Mouse (Mus musculus): ENCODE results near the gene Dusp6. TPM values are rescaled to one million over a fixed set of nuclear protein-coding genes. Genes with fewer than 3 reads are reported as not detected.

Dusp6 gene
- polyA plus RNA-seq, 1 experiment from 2014 or later: 40.7 TPM

DNA sequence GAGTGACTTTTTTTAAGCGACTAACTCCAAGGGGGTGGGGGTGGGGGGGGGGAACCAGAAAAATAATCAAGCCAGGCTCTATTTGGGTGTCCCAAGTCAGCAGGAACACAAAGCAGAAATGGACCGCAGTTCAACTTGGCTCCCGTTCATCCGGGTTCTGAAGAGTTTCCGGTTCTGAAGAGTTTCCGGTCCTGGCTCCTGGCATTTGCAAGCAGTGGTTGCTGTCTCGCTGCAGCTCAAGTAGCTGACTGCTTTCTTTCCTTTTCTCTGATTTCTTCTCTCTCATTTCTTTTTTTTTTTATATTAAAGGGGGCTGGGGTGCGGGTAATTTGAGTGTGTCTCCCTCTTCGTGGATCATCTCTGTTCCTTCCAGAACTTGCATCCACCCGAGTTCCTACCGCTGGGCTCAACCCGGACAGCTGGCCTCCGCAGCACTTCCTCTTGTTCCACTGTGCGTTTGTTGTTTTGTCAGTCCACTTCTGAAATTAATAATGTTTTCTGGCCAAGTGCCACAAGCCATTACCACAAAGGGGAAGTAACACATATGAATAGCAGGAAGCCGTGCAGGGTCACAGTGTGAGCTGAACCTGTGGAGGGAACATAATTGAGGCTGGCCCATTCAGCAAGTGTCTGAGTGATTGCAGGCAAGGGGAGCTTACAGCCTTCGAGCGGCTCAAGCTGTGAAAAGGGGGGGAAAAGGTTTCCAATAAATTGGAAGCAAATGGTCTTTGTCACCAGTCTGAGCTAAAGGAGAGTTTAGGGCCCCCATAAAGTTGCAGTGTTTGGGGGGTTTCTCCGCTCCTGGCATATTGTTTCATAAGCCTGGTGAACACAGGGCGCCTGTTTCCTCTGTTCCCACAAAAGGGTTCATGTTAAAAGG, 5.6 kb downstream of the Dusp6 start:
- H3K4me1 ChIP-seq (ENCODE audit: control insufficient read depth, insufficient read depth, low read length): peaks cover 30% of the 10 kb centered on the region
- no peaks in the 10 kb centered on the region for H3K9me3 ChIP-seq (replicated peaks; ENCODE audit: control insufficient read depth, low read length)
- H3K27ac ChIP-seq (ENCODE audit: low read length): peak overlapping the region; percentile 73
- no peaks in the 10 kb centered on the region; the same call in 1 of the 2 replicates for H3K36me3 ChIP-seq (ENCODE audit: control insufficient read depth, insufficient read depth)
- ATAC-seq (replicated peaks; ENCODE audit: extremely low read depth, insufficient read depth, low FRiP score): no peak; the same call in 1 of the 2 replicates
- peak overlapping the region; percentile 47 for H3K4me2 ChIP-seq (ENCODE audit: low read depth, low read length)
- WGBS: 37% methylated on average over 19 of the region's 19 CpGs
- H3K9ac ChIP-seq (ENCODE audit: low read length): no peak overlapping the region
- H3K27me3 ChIP-seq (ENCODE audit: control insufficient read depth, insufficient read depth, low read length): no peaks in the 10 kb centered on the region
- peak overlapping the region; percentile 10; the same call in 1 of the 2 replicates for H3K4me3 ChIP-seq (ENCODE audit: low read length)

DNA sequence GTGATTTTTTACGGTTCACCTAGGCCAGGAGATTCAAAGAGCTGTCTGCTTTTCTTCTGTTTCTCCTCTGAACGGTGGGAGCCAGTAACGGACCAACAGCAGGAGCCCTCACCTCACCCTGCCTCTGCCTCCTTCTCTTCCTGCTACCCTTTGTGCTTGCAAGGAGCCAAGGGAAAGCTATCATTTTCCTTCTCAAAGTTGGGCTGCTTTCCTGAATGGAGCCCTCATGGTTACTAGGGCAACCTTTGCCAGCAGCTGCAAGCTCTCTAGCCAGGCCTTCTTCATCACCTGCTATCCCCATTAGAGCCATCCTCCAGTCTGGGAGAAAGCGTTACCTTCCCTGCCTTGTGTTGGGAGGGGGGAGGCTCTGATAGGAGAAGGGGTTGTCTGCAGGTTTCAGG, 6.3 kb downstream of the Dusp6 start:
- ATAC-seq (replicated peaks; ENCODE audit: extremely low read depth, insufficient read depth, low FRiP score): no peak
- Histone ChIP-seq H3K4me2 (ENCODE audit: low read depth, low read length) (no peak overlapping the region), H3K4me1 (ENCODE audit: control insufficient read depth, insufficient read depth, low read length) (peaks cover 31% of the 10 kb centered on the region)

DNA sequence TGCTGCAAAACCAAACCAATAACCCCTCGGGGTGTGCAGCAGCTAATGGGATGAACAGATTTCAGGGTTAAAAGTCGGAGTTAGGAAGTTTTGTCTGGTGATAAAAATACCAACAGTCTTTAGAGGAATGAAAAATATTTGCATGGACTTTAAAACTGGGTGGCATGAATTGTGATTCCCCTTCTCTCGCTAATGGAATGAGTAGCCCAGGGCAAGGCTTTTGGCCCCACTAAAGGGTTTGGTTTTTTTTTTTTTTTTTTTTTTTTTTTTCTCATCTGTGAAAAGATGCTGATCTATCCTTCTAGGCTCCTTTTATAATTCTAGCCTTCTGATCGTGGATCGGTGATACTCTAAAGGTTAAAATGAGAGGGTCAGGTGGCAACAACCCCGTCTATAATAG, 6.7 kb downstream of the Dusp6 start:
- no peaks in the 10 kb centered on the region for H3K27me3 ChIP-seq (ENCODE audit: control insufficient read depth, insufficient read depth, low read length)
- H3K4me1 ChIP-seq (ENCODE audit: control insufficient read depth, insufficient read depth, low read length): peaks cover 33% of the 10 kb centered on the region
- no peak overlapping the region for H3K4me3 ChIP-seq (ENCODE audit: low read length)
- H3K36me3 ChIP-seq (ENCODE audit: control insufficient read depth, insufficient read depth): no peaks in the 10 kb centered on the region; the same call in 1 of the 2 replicates
- no peak overlapping the region for H3K4me2 ChIP-seq (ENCODE audit: low read depth, low read length)
- no peak overlapping the region for H3K9ac ChIP-seq (ENCODE audit: low read length)
- WGBS: 68% methylated on average over 6 of the region's 6 CpGs
- no peak for ATAC-seq (replicated peaks; ENCODE audit: extremely low read depth, insufficient read depth, low FRiP score)
- peak overlapping the region; percentile 73 for H3K27ac ChIP-seq (ENCODE audit: low read length)
- H3K9me3 ChIP-seq (replicated peaks; ENCODE audit: control insufficient read depth, low read length): no peaks in the 10 kb centered on the region

More for the DNA sequence above, 6.3 kb downstream of the Dusp6 start:
- peak overlapping the region; percentile 73 for H3K27ac ChIP-seq (ENCODE audit: low read length)
- H3K27me3 ChIP-seq (ENCODE audit: control insufficient read depth, insufficient read depth, low read length): no peaks in the 10 kb centered on the region
- H3K36me3 ChIP-seq (ENCODE audit: control insufficient read depth, insufficient read depth): no peaks in the 10 kb centered on the region; the same call in 1 of the 2 replicates
- WGBS: 33% methylated on average over 4 of the region's 4 CpGs
- no peak overlapping the region for H3K9ac ChIP-seq (ENCODE audit: low read length)
- H3K9me3 ChIP-seq (replicated peaks; ENCODE audit: control insufficient read depth, low read length): no peaks in the 10 kb centered on the region
- no peak overlapping the region for H3K4me3 ChIP-seq (ENCODE audit: low read length)

DNA sequence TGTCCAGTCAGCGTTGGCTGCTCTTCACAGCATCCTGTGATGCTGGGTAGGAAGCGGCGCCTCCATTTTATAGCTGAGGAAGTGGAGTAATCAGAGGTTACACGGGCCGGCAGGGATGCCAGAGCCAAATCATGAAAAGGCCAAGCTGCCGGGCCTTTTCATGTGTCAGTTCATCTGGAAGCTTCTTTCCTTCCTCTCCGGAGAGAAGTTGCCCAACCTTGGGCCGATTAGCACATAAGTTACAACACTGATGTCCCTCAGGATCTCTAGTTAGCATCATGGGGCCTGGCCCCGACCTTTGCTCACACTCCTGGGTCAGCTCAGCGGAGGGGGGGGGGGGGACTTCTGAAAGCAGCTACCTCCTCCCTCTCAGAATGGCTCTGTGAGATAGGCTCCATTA, 7.4 kb downstream of the Dusp6 start:
- H3K4me1 ChIP-seq (ENCODE audit: control insufficient read depth, insufficient read depth, low read length): peaks cover 33% of the 10 kb centered on the region
- peak overlapping the region; percentile 50 for H3K27ac ChIP-seq (ENCODE audit: low read length)

DNA sequence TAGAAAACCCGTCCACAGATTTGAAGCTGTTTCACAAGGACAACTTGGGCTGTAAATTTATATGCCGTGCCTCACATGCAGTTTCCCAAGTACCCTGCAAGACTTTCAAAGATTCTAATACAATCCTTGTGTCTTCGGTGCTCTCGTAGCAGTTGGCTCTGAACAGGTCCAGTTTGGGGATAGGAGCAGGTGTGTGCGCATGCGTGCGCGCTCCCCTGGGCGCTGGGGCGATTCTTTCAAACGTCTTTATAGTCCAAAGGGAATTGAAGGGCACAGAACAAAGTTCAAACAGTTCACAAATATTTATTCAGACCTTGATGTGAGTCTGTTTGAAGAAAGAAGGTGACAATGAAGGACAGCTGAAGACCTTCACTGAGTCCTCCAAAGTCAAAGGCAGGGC, 8.0 kb downstream of the Dusp6 start:
- no peaks in the 10 kb centered on the region for H3K9me3 ChIP-seq (replicated peaks; ENCODE audit: control insufficient read depth, low read length)
- WGBS: 76% methylated on average over 11 of the region's 11 CpGs
- no peak overlapping the region for H3K4me2 ChIP-seq (ENCODE audit: low read depth, low read length)
- H3K4me3 ChIP-seq (ENCODE audit: low read length): no peak overlapping the region
- H3K27ac ChIP-seq (ENCODE audit: low read length): no peak overlapping the region; the same call in 1 of the 2 replicates
- no peak overlapping the region for H3K9ac ChIP-seq (ENCODE audit: low read length)
- H3K4me1 ChIP-seq (ENCODE audit: control insufficient read depth, insufficient read depth, low read length): peaks cover 29% of the 10 kb centered on the region
- H3K36me3 ChIP-seq (ENCODE audit: control insufficient read depth, insufficient read depth): no peaks in the 10 kb centered on the region; the same call in 1 of the 2 replicates
- ATAC-seq (replicated peaks; ENCODE audit: extremely low read depth, insufficient read depth, low FRiP score): no peak
- no peaks in the 10 kb centered on the region for H3K27me3 ChIP-seq (ENCODE audit: control insufficient read depth, insufficient read depth, low read length)

More for the DNA sequence above, 7.4 kb downstream of the Dusp6 start:
- no peaks in the 10 kb centered on the region; the same call in 1 of the 2 replicates for H3K36me3 ChIP-seq (ENCODE audit: control insufficient read depth, insufficient read depth)
- no peaks in the 10 kb centered on the region for H3K27me3 ChIP-seq (ENCODE audit: control insufficient read depth, insufficient read depth, low read length)
- no peak overlapping the region for H3K9ac ChIP-seq (ENCODE audit: low read length)
- H3K4me3 ChIP-seq (ENCODE audit: low read length): no peak overlapping the region
- WGBS: 30% methylated on average over 10 of the region's 10 CpGs
- H3K4me2 ChIP-seq (ENCODE audit: low read depth, low read length): no peak overlapping the region
- H3K9me3 ChIP-seq (replicated peaks; ENCODE audit: control insufficient read depth, low read length): no peaks in the 10 kb centered on the region
- ATAC-seq (replicated peaks; ENCODE audit: extremely low read depth, insufficient read depth, low FRiP score): no peak

DNA sequence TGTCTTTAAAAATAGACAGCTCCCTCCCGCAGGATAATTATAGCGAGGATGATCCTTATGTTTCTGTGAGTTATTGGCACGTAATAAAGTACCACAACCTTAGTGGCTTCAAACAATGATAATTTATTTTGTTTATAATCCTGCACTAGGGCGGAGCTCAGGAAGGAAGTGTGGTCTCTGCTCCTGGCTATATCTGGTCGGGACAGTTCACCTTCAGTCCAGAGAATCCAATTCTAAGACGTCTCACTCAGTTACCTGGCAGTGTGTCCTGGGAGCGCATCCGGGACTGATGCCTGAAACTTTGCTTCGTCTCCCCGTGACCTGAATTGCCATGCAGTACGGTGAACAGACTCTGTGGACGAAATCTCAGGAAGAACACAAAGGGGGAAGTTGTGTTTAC, 10.0 kb downstream of the Dusp6 start:
- H3K4me3 ChIP-seq (ENCODE audit: low read length): no peak overlapping the region
- no peak for ATAC-seq (replicated peaks; ENCODE audit: extremely low read depth, insufficient read depth, low FRiP score)
- no peak overlapping the region for H3K27ac ChIP-seq (ENCODE audit: low read length)
- no peaks in the 10 kb centered on the region for H3K27me3 ChIP-seq (ENCODE audit: control insufficient read depth, insufficient read depth, low read length)
- no peak overlapping the region for H3K9ac ChIP-seq (ENCODE audit: low read length)
- 75% methylated on average over 12 of the region's 12 CpGs for WGBS
- peaks cover 20% of the 10 kb centered on the region for H3K4me1 ChIP-seq (ENCODE audit: control insufficient read depth, insufficient read depth, low read length)
- no peaks in the 10 kb centered on the region for H3K36me3 ChIP-seq (ENCODE audit: control insufficient read depth, insufficient read depth)
- no peak overlapping the region for H3K4me2 ChIP-seq (ENCODE audit: low read depth, low read length)
- H3K9me3 ChIP-seq (replicated peaks; ENCODE audit: control insufficient read depth, low read length): no peaks in the 10 kb centered on the region

DNA sequence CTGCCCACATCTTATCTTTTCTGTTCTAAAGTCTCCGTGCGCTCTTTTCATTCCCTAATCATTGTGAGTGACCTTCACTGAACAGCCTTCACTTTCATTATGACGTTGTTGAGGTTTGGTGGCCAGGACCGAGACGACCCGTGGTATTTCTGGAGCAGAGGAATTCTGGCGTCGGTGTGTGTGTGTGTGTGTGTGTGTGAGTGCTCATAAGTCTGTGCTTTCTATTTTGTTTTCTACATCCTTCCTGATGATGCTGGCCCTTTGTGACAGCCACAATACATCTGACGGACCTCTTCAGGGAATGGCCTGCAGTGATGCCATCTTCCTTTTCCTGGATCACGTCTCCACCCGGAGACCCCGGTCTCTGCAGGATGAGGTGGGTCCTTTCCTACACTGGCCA, 11.6 kb downstream of the Dusp6 start:
- peak; percentile 24; the same call in 1 of the 2 replicates for ATAC-seq (replicated peaks; ENCODE audit: extremely low read depth, insufficient read depth, low FRiP score)
- no peak overlapping the region for H3K9ac ChIP-seq (ENCODE audit: low read length)

DNA sequence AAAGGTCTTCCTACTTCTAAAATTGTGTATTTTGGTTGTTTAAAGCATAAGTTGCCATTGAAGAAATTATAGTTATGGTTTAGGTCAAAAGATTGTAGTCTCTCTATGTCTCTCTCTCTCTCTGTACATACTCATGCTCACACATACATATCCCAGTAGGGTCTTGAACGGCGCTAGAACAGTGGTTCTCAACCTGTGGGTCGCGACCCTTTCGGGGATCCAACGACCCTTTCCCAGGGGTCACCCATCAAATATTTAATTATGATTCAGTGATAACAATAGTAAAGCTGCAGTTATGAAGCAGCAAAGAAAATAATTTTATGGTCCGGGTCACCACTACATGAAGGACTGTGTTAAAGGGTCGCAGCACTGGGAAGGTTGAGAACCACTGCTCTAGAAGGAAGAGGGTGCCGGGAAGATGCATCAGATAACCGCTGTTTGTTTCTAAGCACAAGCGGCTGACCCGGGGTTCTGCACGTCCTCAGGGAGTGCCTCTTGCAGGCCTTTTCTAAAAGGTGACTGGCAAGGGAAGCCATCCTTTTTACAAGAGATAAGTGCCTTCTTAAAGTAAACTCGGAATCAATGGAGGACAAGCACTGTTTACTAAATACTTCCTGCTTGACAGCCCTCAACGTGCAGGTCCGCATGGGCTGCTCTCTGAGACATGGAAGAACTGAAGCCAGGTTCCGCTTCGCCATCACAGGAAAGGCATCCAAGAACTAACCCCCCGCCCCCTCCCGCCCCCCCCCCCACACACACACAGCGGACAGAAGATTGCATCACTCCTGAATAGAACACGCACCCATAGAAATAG, 16.2 kb downstream of the Dusp6 start:
- Histone ChIP-seq H3K9ac (ENCODE audit: low read length) (no peak overlapping the region), H3K4me2 (ENCODE audit: low read depth, low read length) (no peak overlapping the region)

More for the DNA sequence above, 11.6 kb downstream of the Dusp6 start:
- no peaks in the 10 kb centered on the region for H3K27me3 ChIP-seq (ENCODE audit: control insufficient read depth, insufficient read depth, low read length)
- peak overlapping the region; percentile 21; the same call in 1 of the 2 replicates for H3K4me2 ChIP-seq (ENCODE audit: low read depth, low read length)
- peaks cover 10% of the 10 kb centered on the region; the same call in 1 of the 2 replicates for H3K4me1 ChIP-seq (ENCODE audit: control insufficient read depth, insufficient read depth, low read length)
- no peaks in the 10 kb centered on the region for H3K36me3 ChIP-seq (ENCODE audit: control insufficient read depth, insufficient read depth)
- 54% methylated on average over 12 of the region's 12 CpGs for WGBS
- no peak overlapping the region for H3K4me3 ChIP-seq (ENCODE audit: low read length)
- H3K9me3 ChIP-seq (replicated peaks; ENCODE audit: control insufficient read depth, low read length): no peaks in the 10 kb centered on the region
- peak overlapping the region; percentile 25; the same call in 1 of the 2 replicates for H3K27ac ChIP-seq (ENCODE audit: low read length)

More for the DNA sequence above, 16.2 kb downstream of the Dusp6 start:
- no peaks in the 10 kb centered on the region for H3K9me3 ChIP-seq (replicated peaks; ENCODE audit: control insufficient read depth, low read length)
- H3K27me3 ChIP-seq (ENCODE audit: control insufficient read depth, insufficient read depth, low read length): no peaks in the 10 kb centered on the region
- no peaks in the 10 kb centered on the region for H3K36me3 ChIP-seq (ENCODE audit: control insufficient read depth, insufficient read depth)
- ATAC-seq (replicated peaks; ENCODE audit: extremely low read depth, insufficient read depth, low FRiP score): no peak
- 61% methylated on average over 22 of the region's 22 CpGs for WGBS
- peaks cover 9% of the 10 kb centered on the region for H3K4me1 ChIP-seq (ENCODE audit: control insufficient read depth, insufficient read depth, low read length)
- no peak overlapping the region for H3K27ac ChIP-seq (ENCODE audit: low read length)
- H3K4me3 ChIP-seq (ENCODE audit: low read length): no peak overlapping the region
